Mouse (Mus musculus) limb, embryonic 11.5 days (tissue): ENCODE data around the gene Kcnj5. TPM values are rescaled to one million over a fixed set of nuclear protein-coding genes. Genes with fewer than 3 reads are reported as not detected.

ENCODE experiments used
- ATAC-seq: fragments of 200-750 bp; cut with Nextera tagmentation; 2 replicates; pipeline ENCODE4 v1.8.0; 2017; ENCODE audit warnings: low read depth; ENCODE audit not compliant: insufficient number of reproducible peaks, low FRiP score, low TSS enrichment
- DNase-seq: peaks from one replicate; pipeline ENCODE4 v3.0.0-alpha.2; 2015; ENCODE audit warnings: low spot score
- H3K27ac ChIP-seq: fragments of 300-500 bp; sonication (generic); replicated peaks from 2 replicates; pipeline ENCODE4 v1.5.1; 2014; ENCODE audit warnings: low read depth, mild to moderate bottlenecking, low read length
- H3K27me3 ChIP-seq: fragments of 300-500 bp; sonication (generic); 2 replicates; pipeline ENCODE4 v1.6.1; 2014; ENCODE audit warnings: mild to moderate bottlenecking, low read length, mixed read lengths; ENCODE audit not compliant: control insufficient read depth, insufficient read depth
- H3K36me3 ChIP-seq: fragments of 300-500 bp; sonication (generic); 2 replicates; pipeline ENCODE4 v1.6.1; 2014; ENCODE audit warnings: mild to moderate bottlenecking, low read length, moderate library complexity, mixed read lengths; ENCODE audit not compliant: control insufficient read depth, insufficient read depth
- H3K4me1 ChIP-seq: fragments of 300-500 bp; sonication (generic); 2 replicates; pipeline ENCODE4 v1.6.1; 2014; ENCODE audit warnings: low read length, mixed read lengths; ENCODE audit not compliant: control insufficient read depth, insufficient read depth
- H3K4me2 ChIP-seq: fragments of 300-500 bp; sonication (generic); 2 replicates; pipeline ENCODE4 v1.6.1; 2014; ENCODE audit warnings: low read depth, mild to moderate bottlenecking, moderate library complexity; ENCODE audit not compliant: severe bottlenecking
- H3K4me3 ChIP-seq: fragments of 300-500 bp; sonication (generic); 2 replicates; pipeline ENCODE4 v1.5.1; 2014; ENCODE audit warnings: low read depth, low read length
- H3K9ac ChIP-seq: fragments of 300-500 bp; sonication (generic); 2 replicates; pipeline ENCODE4 v1.6.1; 2014; ENCODE audit warnings: mild to moderate bottlenecking, low read length
- H3K9me3 ChIP-seq: fragments of 300-500 bp; sonication (generic); 2 replicates; pipeline ENCODE4 v1.6.1; 2016; ENCODE audit warnings: low read length; ENCODE audit not compliant: control insufficient read depth
- WGBS: fragments of 180-500 bp; shearing (Covaris S2); extraction: QIAGEN DNeasy Blood & Tissue Kit; methylation state at CpG from one replicate; pipeline ENCODE4 v1.1.7; 2014; 5-methylcytosine and 5-hydroxymethylcytosine counted together
- polyA plus RNA-seq: library from polyadenylated mRNA; unstranded; fragments of >200 nt; fragmentation: Nextera tagmentation; extraction: Ambion mirVana; gene quantifications from 2 replicates; pipeline ENCODE4 v1.2.1, GENCODE M21; 2014

Kcnj5 gene
- 0.14 and 0.35 TPM in 2 replicates for polyA plus RNA-seq

- H3K9ac ChIP-seq = no peak within 1 kb of the TSS
- H3K4me1 ChIP-seq = peaks cover 11% of the 10 kb centered on the region
- H3K9me3 ChIP-seq = no peaks in the 10 kb centered on the region
- H3K4me3 ChIP-seq = peak within 1 kb of the TSS; percentile 22; the same call in 1 of the 2 replicates
- no peak for ATAC-seq
- peaks cover 36% of the 10 kb centered on the region for H3K27me3 ChIP-seq
- 1% methylated on average over 18 of the region's 20 CpGs for WGBS
- H3K4me2 ChIP-seq = peak within 1 kb of the TSS; percentile 39
- H3K36me3 ChIP-seq = no peaks in the 10 kb centered on the region
- DNase-seq = peak; percentile 40
- H3K27ac ChIP-seq = no peak within 1 kb of the TSS
Measured at GRCm38 (mm10) chr9:32344051-32344450, at the start of gene Kcnj5. Gene Kcnj5 (minus strand): TSS chr9:32344350.

GRCm38 (mm10) chr9:32392716-32393115 lies 48.6 kb upstream of the Kcnj5 start:
- WGBS = 85% methylated on average over 6 of the region's 6 CpGs
- H3K9ac ChIP-seq = no peak overlapping the region

GRCm38 (mm10) chr9:32391701-32392100 lies 47.6 kb upstream of the Kcnj5 start:
- 87% methylated on average over 9 of the region's 9 CpGs for WGBS
- no peaks in the 10 kb centered on the region for H3K4me1 ChIP-seq
- ATAC-seq (no peak), DNase-seq (no peak)
- H3K4me3 ChIP-seq = no peak overlapping the region
- no peaks in the 10 kb centered on the region for H3K9me3 ChIP-seq
- no peaks in the 10 kb centered on the region for H3K27me3 ChIP-seq
- H3K9ac ChIP-seq = no peak overlapping the region
- H3K27ac ChIP-seq = no peak overlapping the region
- no peak overlapping the region for H3K4me2 ChIP-seq
- H3K36me3 ChIP-seq = no peaks in the 10 kb centered on the region

More at GRCm38 (mm10) chr9:32392716-32393115, 48.6 kb upstream of the Kcnj5 start:
- DNase-seq = no peak
- H3K4me3 ChIP-seq = no peak overlapping the region
- H3K27ac ChIP-seq = no peak overlapping the region
- no peak for ATAC-seq
- H3K4me1 ChIP-seq = no peaks in the 10 kb centered on the region
- no peaks in the 10 kb centered on the region for H3K27me3 ChIP-seq
- H3K36me3 ChIP-seq = no peaks in the 10 kb centered on the region
- H3K9me3 ChIP-seq = no peaks in the 10 kb centered on the region
- no peak overlapping the region for H3K4me2 ChIP-seq

- no peak overlapping the region for H3K9ac ChIP-seq
- ATAC-seq (no peak), DNase-seq (no peak)
- H3K4me2 ChIP-seq = no peak overlapping the region
- H3K4me3 ChIP-seq = no peak overlapping the region
- H3K9me3 ChIP-seq = no peaks in the 10 kb centered on the region
- H3K27ac ChIP-seq = no peak overlapping the region
- H3K27me3 ChIP-seq = no peaks in the 10 kb centered on the region
- H3K36me3 ChIP-seq = no peaks in the 10 kb centered on the region
- H3K4me1 ChIP-seq = no peaks in the 10 kb centered on the region
- WGBS = 83% methylated on average over 5 of the region's 5 CpGs
Measured at GRCm38 (mm10) chr9:32391092-32391491, 46.9 kb upstream of the Kcnj5 start.

GRCm38 (mm10) chr9:32388120-32388519 lies 44.0 kb upstream of the Kcnj5 start:
- DNase-seq (no peak), ATAC-seq (no peak)
- no peak overlapping the region for H3K4me2 ChIP-seq
- H3K36me3 ChIP-seq = no peaks in the 10 kb centered on the region
- no peak overlapping the region for H3K27ac ChIP-seq
- H3K9ac ChIP-seq = no peak overlapping the region
- H3K27me3 ChIP-seq = no peaks in the 10 kb centered on the region
- no peaks in the 10 kb centered on the region for H3K9me3 ChIP-seq
- WGBS = 89% methylated on average over 1 of the region's 1 CpGs
- H3K4me1 ChIP-seq = no peaks in the 10 kb centered on the region
- no peak overlapping the region for H3K4me3 ChIP-seq

- Histone ChIP-seq H3K9me3 (no peaks in the 10 kb centered on the region), H3K36me3 (no peaks in the 10 kb centered on the region), H3K4me2 (no peak overlapping the region), H3K4me1 (no peaks in the 10 kb centered on the region), H3K9ac (no peak overlapping the region), H3K27me3 (no peaks in the 10 kb centered on the region), H3K27ac (no peak overlapping the region), H3K4me3 (no peak overlapping the region)
- no peak for ATAC-seq
- 78% methylated on average over 4 of the region's 4 CpGs for WGBS
- no peak for DNase-seq
Measured at GRCm38 (mm10) chr9:32384906-32385305, 40.8 kb upstream of the Kcnj5 start.

GRCm38 (mm10) chr9:32376863-32377590 lies 32.9 kb upstream of the Kcnj5 start:
- DNase-seq (no peak), ATAC-seq (no peak)
- Histone ChIP-seq H3K9ac (no peak overlapping the region), H3K4me1 (no peaks in the 10 kb centered on the region), H3K4me3 (no peak overlapping the region), H3K27ac (no peak overlapping the region), H3K36me3 (no peaks in the 10 kb centered on the region), H3K27me3 (no peaks in the 10 kb centered on the region), H3K4me2 (no peak overlapping the region), H3K9me3 (no peaks in the 10 kb centered on the region)
- 84% methylated on average over 5 of the region's 5 CpGs for WGBS

GRCm38 (mm10) chr9:32376031-32376430 lies 31.9 kb upstream of the Kcnj5 start:
- WGBS = 92% methylated on average over 7 of the region's 7 CpGs

GRCm38 (mm10) chr9:32373656-32374055 lies 29.5 kb upstream of the Kcnj5 start:
- Histone ChIP-seq H3K4me3 (no peak overlapping the region), H3K9me3 (no peaks in the 10 kb centered on the region), H3K36me3 (no peaks in the 10 kb centered on the region), H3K27me3 (no peaks in the 10 kb centered on the region), H3K27ac (no peak overlapping the region), H3K4me2 (no peak overlapping the region), H3K4me1 (no peaks in the 10 kb centered on the region), H3K9ac (no peak overlapping the region)
- ATAC-seq (no peak), DNase-seq (no peak)
- 94% methylated on average over 6 of the region's 6 CpGs for WGBS

More at GRCm38 (mm10) chr9:32376031-32376430, 31.9 kb upstream of the Kcnj5 start:
- Histone ChIP-seq H3K36me3 (no peaks in the 10 kb centered on the region), H3K4me1 (no peaks in the 10 kb centered on the region), H3K27me3 (no peaks in the 10 kb centered on the region), H3K4me2 (no peak overlapping the region), H3K9me3 (no peaks in the 10 kb centered on the region), H3K4me3 (no peak overlapping the region), H3K27ac (no peak overlapping the region), H3K9ac (no peak overlapping the region)
- ATAC-seq = no peak
- DNase-seq = no peak
